Mouse (Mus musculus) neural tube, embryonic 13.5 days (tissue): ENCODE data around the gene Fgfr2. TPM values are rescaled to one million over a fixed set of nuclear protein-coding genes. Genes with fewer than 3 reads are reported as not detected.

Experiments
- ATAC-seq: fragments of 200-750 bp; cut with Nextera tagmentation; 2 replicates; pipeline ENCODE4 v1.8.0; 2017; ENCODE audit warnings: low read depth, mild to moderate bottlenecking, moderate TSS enrichment, moderate library complexity
- H3K27ac ChIP-seq: fragments of 300-500 bp; sonication (generic); replicated peaks from 2 replicates; pipeline ENCODE4 v1.5.1; 2015; ENCODE audit warnings: moderate library complexity, mild to moderate bottlenecking, inconsistent platforms
- H3K27me3 ChIP-seq: fragments of 300-500 bp; sonication (generic); 2 replicates; pipeline ENCODE4 v1.6.1; 2015; ENCODE audit warnings: mild to moderate bottlenecking, inconsistent platforms
- H3K36me3 ChIP-seq: fragments of 300-500 bp; sonication (generic); 2 replicates; pipeline ENCODE4 v1.6.1; 2015; ENCODE audit warnings: mild to moderate bottlenecking, inconsistent platforms
- H3K4me1 ChIP-seq: fragments of 300-500 bp; sonication (generic); replicated peaks from 2 replicates; pipeline ENCODE4 v1.6.1; 2015; ENCODE audit warnings: inconsistent platforms
- H3K4me2 ChIP-seq: fragments of 300-500 bp; sonication (generic); 2 replicates; pipeline ENCODE4 v1.6.1; 2015; ENCODE audit warnings: inconsistent platforms, mild to moderate bottlenecking, moderate library complexity
- H3K4me3 ChIP-seq: fragments of 300-500 bp; sonication (generic); 2 replicates; pipeline ENCODE4 v1.5.1; 2015; ENCODE audit warnings: mild to moderate bottlenecking, inconsistent platforms
- H3K9ac ChIP-seq: fragments of 300-500 bp; sonication (generic); 2 replicates; pipeline ENCODE4 v1.6.1; 2015; ENCODE audit warnings: moderate library complexity, mild to moderate bottlenecking, inconsistent platforms
- H3K9me3 ChIP-seq: fragments of 300-500 bp; sonication (generic); 2 replicates; pipeline ENCODE4 v1.6.1; 2016; ENCODE audit warnings: inconsistent platforms
- WGBS: fragments of 180-500 bp; shearing (Covaris S2); methylation state at CpG from one replicate; pipeline ENCODE4 v1.1.7; 2015; 5-methylcytosine and 5-hydroxymethylcytosine counted together
- polyA plus RNA-seq: library from polyadenylated mRNA; unstranded; fragments of >200 nt; fragmentation: Nextera tagmentation; extraction: Ambion mirVana; gene quantifications from 2 replicates; pipeline ENCODE4 v1.2.1, GENCODE M21; 2015

The Fgfr2 gene
- polyA plus RNA-seq, 1 experiment from 2014 or later: 22.9 TPM

DNA sequence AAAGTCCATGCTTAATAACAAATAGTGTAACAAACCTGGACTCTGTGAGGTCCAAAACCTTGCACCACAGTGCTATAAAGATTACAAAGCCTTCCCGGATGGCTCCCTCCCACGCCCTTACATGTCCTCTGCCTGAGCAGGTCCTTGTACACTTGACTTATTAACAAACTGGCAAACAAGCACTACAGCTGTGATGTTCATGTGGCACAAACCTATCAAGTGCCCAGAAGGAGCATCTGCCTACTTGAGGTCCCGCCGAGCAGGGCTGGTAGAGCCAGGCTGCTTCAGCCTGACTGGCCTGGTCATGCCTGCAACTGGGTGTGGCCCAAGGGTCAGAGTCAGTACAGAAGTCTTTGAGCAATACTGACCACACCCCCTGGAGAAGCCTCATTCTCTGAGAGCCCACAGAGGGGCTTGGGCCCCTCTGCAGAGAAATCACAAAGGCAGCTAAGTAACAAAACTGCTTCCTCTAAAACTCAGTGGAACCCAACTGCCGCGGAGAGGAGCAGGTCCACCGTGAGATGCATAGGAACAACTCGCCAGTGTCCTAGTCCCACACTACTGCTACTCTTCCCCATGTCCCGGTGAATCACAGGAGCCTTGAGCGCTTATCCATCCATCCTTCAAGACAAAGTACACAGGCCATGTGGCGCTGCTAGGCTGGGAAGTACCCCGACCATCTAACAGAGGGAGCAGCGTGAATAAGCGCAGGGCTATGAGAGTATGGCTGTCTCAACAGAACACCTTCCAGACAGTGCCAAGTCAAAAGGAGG, 332.5 kb downstream of the Fgfr2 start:
- H3K27me3 ChIP-seq: no peaks in the 10 kb centered on the region
- H3K36me3 ChIP-seq: no peaks in the 10 kb centered on the region
- WGBS: 79% methylated on average over 14 of the region's 14 CpGs
- no peak for ATAC-seq
- H3K4me2 ChIP-seq: no peak overlapping the region
- H3K27ac ChIP-seq: no peak overlapping the region
- no peak overlapping the region for H3K4me3 ChIP-seq
- H3K9ac ChIP-seq: no peak overlapping the region
- H3K4me1 ChIP-seq: peaks cover 42% of the 10 kb centered on the region
- H3K9me3 ChIP-seq: no peaks in the 10 kb centered on the region

DNA sequence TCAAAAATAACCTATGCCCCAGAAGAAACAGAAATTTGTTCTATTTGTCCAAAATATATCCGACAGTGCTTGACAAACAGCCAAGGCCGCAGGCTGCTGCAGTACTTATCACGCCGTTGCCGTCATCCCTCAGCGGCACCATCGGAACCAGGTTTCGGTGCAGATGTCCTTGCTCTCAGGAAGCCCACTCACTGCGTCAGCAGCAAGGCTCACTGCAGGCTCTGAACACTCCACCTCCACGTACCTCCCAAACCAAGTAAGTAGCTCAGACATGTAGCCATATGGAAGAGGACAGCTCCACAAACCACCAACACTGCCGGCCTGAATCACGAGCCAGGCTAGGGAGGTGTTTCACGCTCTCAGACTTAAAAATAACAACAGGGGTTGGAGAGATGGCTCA, 334.3 kb downstream of the Fgfr2 start:
- no peak for ATAC-seq

DNA sequence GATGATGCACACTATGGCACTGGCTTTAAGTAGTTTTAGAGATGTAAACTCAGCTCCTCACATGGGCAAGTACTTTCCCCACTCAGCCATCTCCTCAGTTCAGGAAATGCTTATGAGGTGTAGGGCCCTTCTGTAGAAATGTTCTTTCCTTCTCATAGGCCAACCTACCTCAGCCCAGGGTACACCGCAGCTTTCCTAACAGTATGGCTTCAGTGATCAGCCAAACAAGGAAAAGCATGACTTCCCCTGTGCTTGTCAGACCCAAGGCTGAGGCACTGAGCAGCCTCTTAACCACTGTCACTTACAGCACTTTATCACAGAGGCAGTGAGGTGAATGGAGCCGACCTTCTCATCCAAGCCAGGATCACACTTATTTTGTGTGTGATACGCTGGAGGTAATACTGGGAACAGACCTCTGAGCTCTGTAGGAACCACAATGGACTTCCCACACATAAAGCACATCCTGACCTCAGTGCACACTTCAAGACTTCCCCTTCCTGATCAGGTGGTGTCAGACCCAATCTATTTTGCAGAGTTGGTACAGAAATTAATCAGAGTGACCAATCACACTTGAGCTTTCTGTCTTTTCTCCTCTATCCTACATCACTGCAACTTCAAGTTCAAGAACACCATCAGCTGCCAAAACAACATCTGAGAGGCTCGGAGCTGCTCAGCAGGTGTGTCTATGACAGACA, 335.5 kb downstream of the Fgfr2 start:
- no peak for ATAC-seq
- H3K27ac ChIP-seq: no peak overlapping the region
- 90% methylated on average over 4 of the region's 4 CpGs for WGBS

More for the DNA sequence above, 334.3 kb downstream of the Fgfr2 start:
- no peak overlapping the region for H3K9ac ChIP-seq
- no peak overlapping the region for H3K4me2 ChIP-seq
- no peaks in the 10 kb centered on the region for H3K27me3 ChIP-seq
- no peaks in the 10 kb centered on the region for H3K36me3 ChIP-seq
- H3K9me3 ChIP-seq: no peaks in the 10 kb centered on the region
- WGBS: 96% methylated on average over 13 of the region's 13 CpGs
- H3K27ac ChIP-seq: no peak overlapping the region
- H3K4me3 ChIP-seq: no peak overlapping the region
- H3K4me1 ChIP-seq: peaks cover 42% of the 10 kb centered on the region

DNA sequence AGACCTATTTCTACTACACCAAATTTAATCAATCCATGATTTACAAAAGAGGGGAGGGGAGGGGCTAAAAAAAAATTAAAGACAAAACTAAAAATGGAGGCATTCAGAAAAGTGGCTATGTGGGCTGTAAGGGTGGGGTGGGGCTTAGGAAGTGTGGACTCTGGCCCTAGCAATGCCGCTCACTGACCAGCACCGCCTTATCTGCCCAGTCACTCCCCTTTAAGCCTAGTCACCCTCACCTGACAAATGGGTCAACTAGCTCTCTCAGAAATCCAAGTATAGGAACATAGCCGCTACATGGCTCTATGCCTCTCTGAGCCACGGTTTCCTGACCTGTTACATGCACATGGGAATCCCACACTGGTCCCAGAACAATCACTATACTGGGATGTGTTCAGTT, 336.1 kb downstream of the Fgfr2 start:
- Histone ChIP-seq H3K27ac (no peak overlapping the region), H3K4me2 (no peak overlapping the region), H3K9me3 (no peaks in the 10 kb centered on the region), H3K4me3 (no peak overlapping the region), H3K9ac (no peak overlapping the region), H3K27me3 (no peaks in the 10 kb centered on the region), H3K36me3 (no peaks in the 10 kb centered on the region), H3K4me1 (peaks cover 45% of the 10 kb centered on the region)
- 94% methylated on average over 4 of the region's 4 CpGs for WGBS
- no peak for ATAC-seq

More for the DNA sequence above, 335.5 kb downstream of the Fgfr2 start:
- H3K9ac ChIP-seq: no peak overlapping the region
- no peaks in the 10 kb centered on the region for H3K9me3 ChIP-seq
- H3K4me2 ChIP-seq: no peak overlapping the region
- H3K4me1 ChIP-seq: peaks cover 41% of the 10 kb centered on the region
- no peaks in the 10 kb centered on the region for H3K27me3 ChIP-seq
- H3K4me3 ChIP-seq: no peak overlapping the region
- no peaks in the 10 kb centered on the region for H3K36me3 ChIP-seq

DNA sequence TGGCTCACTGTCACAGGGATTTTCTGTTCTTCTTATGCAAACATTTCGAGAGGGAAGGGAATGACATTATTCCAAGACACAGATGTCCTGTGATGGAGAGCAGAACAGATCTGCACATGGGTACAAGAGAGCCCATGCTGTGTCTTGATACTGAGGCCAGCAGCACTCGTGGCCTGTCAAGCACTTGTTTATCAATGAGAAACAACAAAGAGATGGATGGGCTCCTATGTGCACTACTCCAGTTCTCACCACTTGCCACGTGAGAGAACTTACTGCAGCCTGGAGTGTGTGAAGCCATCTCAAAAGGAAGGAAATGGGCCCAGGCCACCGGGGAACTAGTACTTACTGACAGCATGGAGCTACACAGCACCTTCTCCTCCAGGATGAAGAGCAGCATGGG, 336.6 kb downstream of the Fgfr2 start:
- H3K4me2 ChIP-seq: no peak overlapping the region
- H3K36me3 ChIP-seq: no peaks in the 10 kb centered on the region
- peak overlapping the region; percentile 43 for H3K27ac ChIP-seq
- no peaks in the 10 kb centered on the region for H3K27me3 ChIP-seq
- WGBS: 26% methylated on average over 4 of the region's 4 CpGs
- H3K4me3 ChIP-seq: no peak overlapping the region
- no peaks in the 10 kb centered on the region for H3K9me3 ChIP-seq
- H3K9ac ChIP-seq: no peak overlapping the region
- no peak for ATAC-seq
- H3K4me1 ChIP-seq: peaks cover 45% of the 10 kb centered on the region

DNA sequence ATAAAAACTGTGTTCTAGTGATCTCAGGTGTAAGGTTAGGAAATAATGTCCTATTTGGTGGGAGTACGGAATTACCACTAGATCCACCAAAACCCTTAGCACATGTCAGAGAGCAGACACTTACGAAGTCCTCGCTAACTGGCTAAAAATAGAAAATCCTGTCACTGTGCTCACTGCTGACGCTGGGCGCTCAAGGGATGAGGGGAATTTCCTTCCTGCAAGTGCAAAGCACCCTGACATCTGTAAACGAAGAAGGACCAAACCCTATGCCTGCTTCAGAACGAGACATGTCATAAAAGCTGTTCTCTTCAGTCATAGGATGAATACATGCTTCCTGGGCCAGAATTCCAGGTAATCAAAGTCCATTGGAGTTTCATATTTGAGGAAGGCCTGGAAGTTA, 337.1 kb downstream of the Fgfr2 start:
- no peak for ATAC-seq
- 70% methylated on average over 7 of the region's 7 CpGs for WGBS
- no peak overlapping the region for H3K4me3 ChIP-seq

DNA sequence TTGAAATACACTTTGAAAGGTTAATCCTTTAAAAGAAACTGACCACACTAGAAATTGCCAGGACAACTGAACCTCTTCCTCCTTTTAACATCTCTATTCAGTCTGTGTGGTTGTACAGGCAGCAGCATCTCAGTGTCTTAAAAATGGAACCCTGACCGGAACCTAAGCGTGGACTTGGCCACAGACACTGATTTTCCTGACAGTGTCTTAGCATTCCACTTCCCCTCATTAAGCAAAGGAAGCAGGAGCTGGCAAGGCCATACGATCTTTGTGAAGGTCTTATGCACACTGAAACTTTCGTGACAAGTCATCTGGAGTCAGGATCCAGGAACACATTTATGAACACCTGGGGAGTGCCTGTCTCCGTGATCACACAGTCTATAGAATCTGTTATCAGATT, 339.0 kb downstream of the Fgfr2 start:
- H3K4me1 ChIP-seq: peaks cover 57% of the 10 kb centered on the region
- WGBS: 90% methylated on average over 5 of the region's 5 CpGs

More for the DNA sequence above, 337.1 kb downstream of the Fgfr2 start:
- Histone ChIP-seq H3K4me2 (no peak overlapping the region), H3K27me3 (no peaks in the 10 kb centered on the region), H3K27ac (no peak overlapping the region), H3K36me3 (no peaks in the 10 kb centered on the region), H3K4me1 (peaks cover 49% of the 10 kb centered on the region), H3K9ac (no peak overlapping the region), H3K9me3 (no peaks in the 10 kb centered on the region)

DNA sequence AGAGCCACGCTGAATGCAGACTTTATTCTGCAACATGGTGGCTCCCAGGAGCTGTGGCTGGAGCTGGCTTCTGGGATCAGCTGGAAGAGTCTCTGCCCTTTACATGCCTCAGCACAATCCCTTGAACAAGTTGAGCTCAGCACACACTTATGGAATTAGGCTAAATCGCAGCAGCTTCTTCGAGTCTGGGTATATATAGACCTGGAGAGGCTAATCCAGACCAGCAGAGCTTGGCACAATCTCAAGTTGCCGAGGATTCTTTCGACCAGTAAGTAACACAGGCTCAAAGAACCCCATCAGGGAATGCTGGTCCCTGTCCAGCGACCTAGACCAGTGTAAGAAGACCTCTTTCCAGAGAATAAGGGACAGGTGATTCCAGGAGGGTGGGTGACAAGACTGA, 341.3 kb downstream of the Fgfr2 start:
- Histone ChIP-seq H3K36me3 (peaks cover 17% of the 10 kb centered on the region), H3K4me3 (no peak overlapping the region), H3K9ac (no peak overlapping the region), H3K9me3 (no peaks in the 10 kb centered on the region), H3K4me2 (no peak overlapping the region), H3K27ac (peak overlapping the region; percentile 53), H3K4me1 (peaks cover 53% of the 10 kb centered on the region), H3K27me3 (no peaks in the 10 kb centered on the region)
- no peak; the same call in 1 of the 2 replicates for ATAC-seq
- 57% methylated on average over 6 of the region's 6 CpGs for WGBS

More for the DNA sequence above, 339.0 kb downstream of the Fgfr2 start:
- Histone ChIP-seq H3K36me3 (no peaks in the 10 kb centered on the region), H3K9me3 (no peaks in the 10 kb centered on the region), H3K27ac (no peak overlapping the region), H3K27me3 (no peaks in the 10 kb centered on the region), H3K4me3 (no peak overlapping the region), H3K9ac (no peak overlapping the region), H3K4me2 (no peak overlapping the region)
- ATAC-seq: no peak

DNA sequence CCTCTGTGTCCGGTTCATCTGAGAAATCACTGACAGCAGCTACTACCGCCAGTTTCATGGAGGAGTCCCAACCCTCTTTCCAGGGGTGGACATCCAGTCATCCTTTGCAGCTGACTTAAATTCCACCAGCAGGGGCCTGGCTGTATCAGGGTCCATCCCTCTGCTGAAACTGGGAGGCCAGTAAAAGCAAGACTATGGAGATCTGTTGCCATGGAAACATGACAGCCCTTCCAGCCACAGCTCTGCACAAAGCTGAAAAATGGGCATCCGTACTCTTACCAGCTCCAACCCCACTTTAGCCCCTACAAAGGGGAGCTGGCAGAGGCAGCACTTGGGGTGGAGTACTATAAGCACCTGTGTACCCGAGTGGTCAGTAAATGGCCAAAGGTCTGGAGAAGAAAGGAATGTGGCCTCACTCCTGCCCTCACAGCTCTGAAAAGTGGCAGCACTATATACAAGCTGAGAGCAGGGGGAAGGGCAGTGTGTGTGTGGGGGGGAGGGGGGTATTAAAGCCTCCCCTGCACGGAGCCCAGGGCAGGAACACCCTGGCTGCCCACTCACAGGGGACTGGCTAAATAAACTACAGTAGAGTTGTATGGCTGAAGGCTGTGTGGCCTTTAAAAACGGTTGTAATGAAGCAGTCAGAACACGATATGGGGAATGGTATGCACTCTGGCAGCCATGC, 341.9 kb downstream of the Fgfr2 start:
- ATAC-seq: peak; percentile 80
- H3K27me3 ChIP-seq: no peaks in the 10 kb centered on the region
- no peaks in the 10 kb centered on the region for H3K9me3 ChIP-seq
- H3K4me3 ChIP-seq: no peak overlapping the region
- peak overlapping the region; percentile 53 for H3K27ac ChIP-seq
- no peak overlapping the region for H3K4me2 ChIP-seq
- H3K4me1 ChIP-seq: peaks cover 48% of the 10 kb centered on the region
- peak overlapping the region; percentile 22; the same call in 1 of the 2 replicates for H3K9ac ChIP-seq
- H3K36me3 ChIP-seq: peaks cover 23% of the 10 kb centered on the region
- 10% methylated on average over 7 of the region's 7 CpGs for WGBS

DNA sequence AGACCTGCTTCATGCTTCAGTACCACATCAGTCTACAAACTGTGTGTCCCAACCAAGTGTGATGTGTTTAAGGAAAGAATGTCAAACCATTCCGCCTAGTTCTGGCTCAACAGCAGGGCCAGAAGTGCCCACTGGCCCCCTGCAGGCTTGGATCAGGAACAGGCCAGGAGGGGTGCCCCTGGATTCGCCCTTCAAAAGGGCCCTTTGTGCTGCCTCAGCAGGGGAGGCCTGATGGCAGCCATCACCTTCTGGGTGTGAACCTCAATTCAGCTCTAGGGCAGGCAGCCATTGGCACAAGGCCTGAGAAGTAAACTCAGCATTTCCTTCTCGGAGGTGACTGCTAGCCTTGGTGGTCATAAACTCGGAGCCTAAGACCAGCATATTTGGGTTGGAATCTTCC, 342.5 kb downstream of the Fgfr2 start:
- H3K9me3 ChIP-seq: no peaks in the 10 kb centered on the region
- ATAC-seq: peak; percentile 37; the same call in 1 of the 2 replicates

DNA sequence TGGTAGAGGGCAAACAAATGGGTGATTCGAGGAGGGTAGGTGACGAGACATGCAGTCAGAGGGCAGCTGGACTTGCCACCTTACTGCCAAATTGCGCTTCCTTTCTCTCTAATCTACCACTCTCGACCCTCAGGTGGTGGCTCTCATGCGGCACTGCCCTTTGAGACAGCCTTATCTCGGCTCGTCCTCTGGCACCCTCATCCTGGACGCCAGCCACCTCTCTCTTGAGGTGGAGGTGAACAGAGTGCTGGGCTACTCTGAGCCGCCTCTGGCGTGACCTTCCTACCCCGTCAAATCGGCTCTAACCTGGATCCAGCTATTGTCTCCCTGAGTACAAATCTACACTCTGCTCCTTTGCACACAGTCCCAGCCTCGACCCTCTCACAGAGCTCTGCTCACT, 344.5 kb downstream of the Fgfr2 start:
- Histone ChIP-seq H3K4me2 (no peak overlapping the region), H3K4me1 (peaks cover 36% of the 10 kb centered on the region), H3K9ac (no peak overlapping the region), H3K27ac (no peak overlapping the region), H3K4me3 (no peak overlapping the region), H3K36me3 (peaks cover 34% of the 10 kb centered on the region), H3K9me3 (no peaks in the 10 kb centered on the region), H3K27me3 (no peaks in the 10 kb centered on the region)
- no peak for ATAC-seq
- 94% methylated on average over 13 of the region's 13 CpGs for WGBS

More for the DNA sequence above, 342.5 kb downstream of the Fgfr2 start:
- peak overlapping the region; percentile 53 for H3K27ac ChIP-seq
- H3K36me3 ChIP-seq: peaks cover 29% of the 10 kb centered on the region
- H3K4me1 ChIP-seq: peaks cover 42% of the 10 kb centered on the region
- H3K4me2 ChIP-seq: no peak overlapping the region
- H3K4me3 ChIP-seq: no peak overlapping the region
- 15% methylated on average over 4 of the region's 4 CpGs for WGBS
- H3K27me3 ChIP-seq: no peaks in the 10 kb centered on the region
- H3K9ac ChIP-seq: no peak overlapping the region
